Mouse (Mus musculus): ENCODE measurements at regions not wholly inside any gene's neighbourhood (a gene's known extent, or its start where the extent isn't known, plus 50 kb on each side); places are given as distances from the start of the nearest gene placed in this dataset.

DNA sequence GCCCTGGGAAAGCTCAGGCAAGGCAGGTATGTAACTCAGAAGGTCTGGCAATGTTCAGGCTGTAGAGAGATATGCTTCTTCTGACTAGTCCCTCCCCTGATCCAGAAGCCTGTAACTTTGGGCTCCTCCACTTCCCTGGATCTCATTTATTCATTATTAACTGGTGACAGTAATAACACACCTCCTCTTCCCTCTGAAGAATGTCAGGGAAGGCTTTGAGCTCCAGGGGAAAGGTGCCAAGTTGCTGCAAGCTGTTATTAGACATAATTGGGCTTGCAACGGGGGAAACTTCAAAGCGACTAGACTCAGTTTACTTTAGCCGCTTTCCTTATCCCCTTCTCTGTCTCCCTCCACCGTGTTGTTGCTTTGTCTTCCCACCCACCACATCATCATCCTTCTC is 75.6 kb upstream of the Tmprss2 start:
- no peak for TF ChIP-seq CTCF (IDR thresholded peaks at IDR 0.05; ENCODE audit: borderline replicate concordance, insufficient read depth, low read length)
- TF ChIP-seq POLR2A (IDR thresholded peaks at IDR 0.05; ENCODE audit: low read depth, low read length) = no peak
- Histone ChIP-seq H3K27ac (ENCODE audit: insufficient read depth, low read length) (no peak overlapping the region), H3K4me1 (ENCODE audit: control insufficient read depth, insufficient read depth, low read length) (peaks cover 6% of the 10 kb centered on the region), H3K4me3 (ENCODE audit: insufficient read depth, low read length) (no peak overlapping the region)

- no peak for TF ChIP-seq POLR2A (IDR thresholded peaks at IDR 0.05; ENCODE audit: low read depth, low read length)
- TF ChIP-seq CTCF (IDR thresholded peaks at IDR 0.05; ENCODE audit: borderline replicate concordance, insufficient read depth, low read length) = no peak
- Histone ChIP-seq H3K4me1 (ENCODE audit: control insufficient read depth, insufficient read depth, low read length) (peaks cover 6% of the 10 kb centered on the region), H3K27ac (ENCODE audit: insufficient read depth, low read length) (no peak overlapping the region), H3K4me3 (ENCODE audit: insufficient read depth, low read length) (no peak overlapping the region)
These were observed 74.7 kb upstream of the Tmprss2 start for GRCm38 (mm10) chr16:97685603-97686285.

DNA sequence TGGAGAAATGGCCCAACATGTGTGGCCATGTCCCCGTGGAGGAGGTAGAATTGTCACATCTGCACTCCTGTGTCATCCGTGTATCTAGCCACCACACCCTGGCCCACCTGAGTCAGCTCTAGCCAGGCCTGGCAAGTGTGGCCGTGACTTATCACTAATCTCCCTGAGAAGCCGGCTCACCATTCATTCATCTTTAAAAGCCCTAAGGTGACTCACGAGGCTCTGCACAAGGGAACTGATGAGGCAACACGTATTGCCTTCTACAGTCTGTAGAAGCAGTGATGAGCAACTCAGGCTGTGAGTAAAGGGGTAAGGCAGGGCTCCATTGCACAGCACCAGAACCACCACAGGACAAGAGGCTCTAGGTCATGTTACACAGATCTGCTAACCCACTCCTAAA is 70.2 kb upstream of the Tmprss2 start:
- no peak overlapping the region for H3K27ac ChIP-seq (ENCODE audit: insufficient read depth, low read length)
- H3K4me3 ChIP-seq (ENCODE audit: insufficient read depth, low read length) = no peak overlapping the region
- TF ChIP-seq POLR2A (IDR thresholded peaks at IDR 0.05; ENCODE audit: low read depth, low read length) = no peak
- TF ChIP-seq CTCF (IDR thresholded peaks at IDR 0.05; ENCODE audit: borderline replicate concordance, insufficient read depth, low read length) = no peak
- H3K4me1 ChIP-seq (ENCODE audit: control insufficient read depth, insufficient read depth, low read length) = peaks cover 6% of the 10 kb centered on the region

DNA sequence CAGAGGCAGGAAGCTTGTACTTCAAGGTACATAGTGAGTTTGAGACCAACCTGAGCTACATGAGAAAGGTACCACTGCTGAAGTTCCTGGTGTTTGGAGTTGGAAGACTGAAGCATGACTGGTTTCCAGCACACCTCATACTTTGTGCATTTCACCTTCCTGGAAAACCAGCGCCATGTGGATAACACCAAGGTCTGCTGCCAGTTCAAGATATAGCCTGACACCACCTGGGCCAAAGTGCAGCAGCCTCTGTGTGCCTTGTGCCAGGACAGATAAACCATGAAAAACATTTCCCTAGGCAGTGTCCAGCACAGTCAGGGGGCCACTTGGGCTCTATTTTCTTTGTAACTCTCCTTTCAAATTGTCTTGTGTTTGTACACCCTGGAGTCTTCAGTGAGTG is 68.8 kb upstream of the Tmprss2 start:
- no peak overlapping the region for H3K4me3 ChIP-seq (ENCODE audit: insufficient read depth, low read length)
- no peak overlapping the region for H3K27ac ChIP-seq (ENCODE audit: insufficient read depth, low read length)
- H3K4me1 ChIP-seq (ENCODE audit: control insufficient read depth, insufficient read depth, low read length) = no peaks in the 10 kb centered on the region
- no peak for TF ChIP-seq CTCF (IDR thresholded peaks at IDR 0.05; ENCODE audit: borderline replicate concordance, insufficient read depth, low read length)
- TF ChIP-seq POLR2A (IDR thresholded peaks at IDR 0.05; ENCODE audit: low read depth, low read length) = no peak

DNA sequence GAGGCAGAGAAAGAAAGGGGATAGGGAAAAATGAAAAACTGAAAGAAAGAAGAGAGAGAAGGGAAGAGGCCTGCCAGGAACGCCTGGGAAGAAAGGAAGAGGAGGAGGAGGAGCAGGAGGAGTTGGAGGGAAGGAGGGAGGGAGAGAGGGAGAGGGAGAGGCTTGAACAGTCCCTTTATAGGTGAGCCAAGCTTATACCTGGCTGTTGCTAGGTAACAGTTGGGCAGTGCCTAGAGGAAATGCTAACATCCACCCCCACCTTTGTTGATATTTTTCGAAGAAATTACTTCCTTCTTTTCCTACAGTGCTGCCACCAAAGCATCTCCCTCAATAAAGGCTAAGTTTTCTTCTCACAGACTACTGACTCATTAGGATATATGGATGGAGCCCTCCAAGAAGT is 68.3 kb upstream of the Tmprss2 start:
- H3K4me3 ChIP-seq (ENCODE audit: insufficient read depth, low read length) = no peak overlapping the region
- H3K4me1 ChIP-seq (ENCODE audit: control insufficient read depth, insufficient read depth, low read length) = no peaks in the 10 kb centered on the region
- H3K27ac ChIP-seq (ENCODE audit: insufficient read depth, low read length) = no peak overlapping the region
- no peak for TF ChIP-seq POLR2A (IDR thresholded peaks at IDR 0.05; ENCODE audit: low read depth, low read length)
- TF ChIP-seq CTCF (IDR thresholded peaks at IDR 0.05; ENCODE audit: borderline replicate concordance, insufficient read depth, low read length) = no peak

DNA sequence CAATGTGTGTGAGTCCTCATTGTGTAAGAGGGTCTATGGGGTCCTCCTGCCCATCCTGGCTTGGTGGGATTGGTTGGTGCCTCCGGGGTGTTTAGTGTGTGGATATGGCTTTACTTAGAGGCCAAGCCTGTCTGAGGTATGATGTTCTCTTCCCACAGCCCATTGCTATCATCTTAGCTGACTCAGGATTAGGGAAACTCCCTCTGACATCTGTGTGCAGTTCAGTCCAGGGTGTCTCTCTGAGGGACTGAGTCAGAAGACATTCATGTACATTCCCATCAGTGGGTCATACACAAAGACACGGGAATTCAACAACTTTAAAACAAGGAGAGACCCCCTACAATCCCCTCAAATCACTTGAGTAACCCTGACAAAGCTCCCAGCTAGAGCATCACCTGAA is 66.6 kb upstream of the Tmprss2 start:
- Histone ChIP-seq H3K4me1 (ENCODE audit: control insufficient read depth, insufficient read depth, low read length) (no peaks in the 10 kb centered on the region), H3K4me3 (ENCODE audit: insufficient read depth, low read length) (no peak overlapping the region), H3K27ac (ENCODE audit: insufficient read depth, low read length) (no peak overlapping the region)
- TF ChIP-seq POLR2A (IDR thresholded peaks at IDR 0.05; ENCODE audit: low read depth, low read length) (no peak), CTCF (IDR thresholded peaks at IDR 0.05; ENCODE audit: borderline replicate concordance, insufficient read depth, low read length) (no peak)

DNA sequence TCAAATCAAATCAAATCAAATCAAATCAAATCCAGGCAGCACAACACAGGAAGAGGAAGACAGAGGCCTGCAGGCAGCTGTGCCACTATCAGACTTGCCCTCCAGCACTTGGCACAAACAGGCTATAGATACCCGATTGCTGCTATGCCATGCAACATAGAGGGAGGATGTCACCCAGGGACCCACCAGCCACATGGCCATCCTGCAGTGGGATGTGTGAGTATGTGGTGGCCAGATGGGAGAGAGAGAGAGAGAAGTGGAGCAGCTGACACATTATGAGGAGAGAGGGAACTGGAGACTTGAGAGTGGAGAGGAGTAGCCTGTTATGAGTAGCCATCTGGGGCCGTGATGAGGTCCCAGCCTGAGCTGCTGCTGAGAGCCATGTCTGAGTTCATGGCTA is 62.6 kb upstream of the Tmprss2 start:
- H3K27ac ChIP-seq (ENCODE audit: insufficient read depth, low read length) = no peak overlapping the region
- H3K4me3 ChIP-seq (ENCODE audit: insufficient read depth, low read length) = no peak overlapping the region
- H3K4me1 ChIP-seq (ENCODE audit: control insufficient read depth, insufficient read depth, low read length) = no peaks in the 10 kb centered on the region
- no peak for TF ChIP-seq CTCF (IDR thresholded peaks at IDR 0.05; ENCODE audit: borderline replicate concordance, insufficient read depth, low read length)
- no peak for TF ChIP-seq POLR2A (IDR thresholded peaks at IDR 0.05; ENCODE audit: low read depth, low read length)

DNA sequence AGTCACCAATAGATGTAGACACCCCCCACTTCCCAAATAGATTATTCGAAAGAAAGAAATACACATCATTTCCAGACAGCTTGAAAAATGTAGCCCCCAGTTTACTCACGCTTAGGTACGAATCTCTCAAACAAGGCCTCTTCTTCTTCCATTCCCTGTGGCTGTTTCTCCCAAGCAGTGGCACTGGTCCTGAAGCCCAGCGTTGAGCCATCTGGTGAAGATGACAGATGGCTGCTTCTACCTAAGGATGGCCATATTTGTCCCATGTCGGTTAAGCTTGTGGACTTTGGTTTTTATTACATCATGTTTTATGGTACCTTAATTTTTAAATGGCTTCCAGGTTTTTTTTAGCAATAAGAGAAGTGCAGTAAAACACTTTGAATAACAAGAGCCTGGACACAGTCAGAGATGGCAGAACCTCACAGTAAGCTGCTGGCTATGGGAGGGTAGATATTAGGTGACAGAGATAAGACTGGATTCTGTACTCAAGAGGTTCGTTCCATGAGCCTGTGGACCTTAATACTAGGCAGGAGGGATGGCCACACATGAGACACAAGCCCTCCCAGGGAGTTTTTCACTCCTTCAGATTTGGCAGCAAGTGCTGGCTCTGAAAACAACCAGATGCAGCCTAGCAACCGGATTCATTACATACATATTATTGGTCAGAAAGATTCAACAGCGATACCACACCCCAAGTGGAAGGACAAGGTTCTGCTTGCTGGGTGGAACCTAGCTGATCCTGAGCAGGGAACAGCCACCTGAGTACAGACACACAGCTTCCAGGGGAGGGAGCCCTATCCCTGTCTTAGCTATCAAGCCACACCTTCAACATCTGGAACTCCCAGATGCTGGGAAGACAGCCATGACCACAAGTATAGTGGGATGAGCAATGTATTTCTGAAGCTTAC is 59.4 kb upstream of the Tmprss2 start:
- Histone ChIP-seq H3K4me1 (ENCODE audit: control insufficient read depth, insufficient read depth, low read length) (no peaks in the 10 kb centered on the region), H3K27ac (ENCODE audit: insufficient read depth, low read length) (no peak overlapping the region), H3K4me3 (ENCODE audit: insufficient read depth, low read length) (no peak overlapping the region)
- TF ChIP-seq POLR2A (IDR thresholded peaks at IDR 0.05; ENCODE audit: low read depth, low read length) (no peak), CTCF (IDR thresholded peaks at IDR 0.05; ENCODE audit: borderline replicate concordance, insufficient read depth, low read length) (peak; percentile 18; the same call in 1 of the 2 replicates)

DNA sequence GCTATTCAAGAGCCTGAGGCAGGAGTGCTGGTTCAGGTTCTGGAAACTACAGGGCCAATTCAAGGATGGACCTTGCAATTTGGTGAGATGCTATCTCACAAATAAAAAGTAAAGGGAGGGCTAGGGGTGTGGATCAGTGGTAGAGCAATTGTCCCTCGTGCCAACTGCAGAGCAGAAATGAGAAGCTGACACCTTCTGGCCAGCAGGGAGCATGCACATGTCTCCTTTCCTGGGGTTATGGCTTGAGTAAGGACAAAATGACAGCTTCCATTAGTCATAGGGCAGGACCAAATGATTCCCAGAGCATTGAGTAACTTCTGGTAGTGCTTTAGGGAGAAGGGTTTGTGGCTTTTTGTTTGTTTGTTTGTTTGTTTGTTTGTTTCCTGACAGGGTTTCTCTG is 56.5 kb upstream of the Tmprss2 start:
- TF ChIP-seq CTCF (IDR thresholded peaks at IDR 0.05; ENCODE audit: borderline replicate concordance, insufficient read depth, low read length) (no peak), POLR2A (IDR thresholded peaks at IDR 0.05; ENCODE audit: low read depth, low read length) (no peak)
- Histone ChIP-seq H3K27ac (ENCODE audit: insufficient read depth, low read length) (no peak overlapping the region), H3K4me1 (ENCODE audit: control insufficient read depth, insufficient read depth, low read length) (no peaks in the 10 kb centered on the region), H3K4me3 (ENCODE audit: insufficient read depth, low read length) (no peak overlapping the region)

- Histone ChIP-seq H3K4me1 (ENCODE audit: control insufficient read depth, insufficient read depth, low read length) (no peaks in the 10 kb centered on the region), H3K4me3 (ENCODE audit: insufficient read depth, low read length) (no peak overlapping the region), H3K27ac (ENCODE audit: insufficient read depth, low read length) (no peak overlapping the region)
- TF ChIP-seq POLR2A (IDR thresholded peaks at IDR 0.05; ENCODE audit: low read depth, low read length) (no peak), CTCF (IDR thresholded peaks at IDR 0.05; ENCODE audit: borderline replicate concordance, insufficient read depth, low read length) (no peak)
These were observed 54.5 kb upstream of the Tmprss2 start for GRCm38 (mm10) chr16:97665518-97665917.

Measured in embryonic fibroblast, embryonic 13.5 days (primary cell).